Mouse (Mus musculus) ES-E14 (cell line): ENCODE data around the gene Misp. TPM values are rescaled to one million over a fixed set of nuclear protein-coding genes. Genes with fewer than 3 reads are reported as not detected.
A peak's percentile ranks its signal among the peaks of the same experiment; 100 is the strongest.

Experiments
- DNase-seq: peaks from one replicate; pipeline ENCODE4 v3.0.0-alpha.2; 2013; ENCODE audit warnings: low read depth, low spot score
- H3K27ac ChIP-seq: 2 replicates; pipeline ENCODE4 v1.5.1; 2012; ENCODE audit warnings: low read depth, mild to moderate bottlenecking, low read length, moderate library complexity, mixed read lengths; ENCODE audit not compliant: poor library complexity, insufficient read depth, severe bottlenecking
- H3K36me3 ChIP-seq: 2 replicates; pipeline ENCODE4 v1.6.1; 2012; ENCODE audit warnings: mild to moderate bottlenecking, low read length, moderate library complexity, mixed read lengths; ENCODE audit not compliant: control insufficient read depth, poor library complexity, insufficient read depth, severe bottlenecking
- H3K4me1 ChIP-seq, 2 experiments: fragments of 150-350 bp in 1 of 2; sonication (generic) in 1 of 2; 2 replicates each; pipeline ENCODE4 v1.6.1; 2012; ENCODE audit warnings: low read length in 2 of 2, mild to moderate bottlenecking in 1 of 2, mixed read lengths in 1 of 2; ENCODE audit not compliant: control insufficient read depth in 2 of 2, insufficient read depth in 2 of 2, poor library complexity in 1 of 2
- H3K4me3 ChIP-seq, 2 experiments: fragments of 150-350 bp in 1 of 2; sonication (generic) in 1 of 2; 2 replicates each; pipeline ENCODE4 v1.5.1; 2012; ENCODE audit warnings: low read length in 2 of 2, low read depth in 1 of 2, mild to moderate bottlenecking in 1 of 2, mixed read lengths in 1 of 2; ENCODE audit not compliant: insufficient read depth in 1 of 2, poor library complexity in 1 of 2, severe bottlenecking in 1 of 2
- H3K9ac ChIP-seq: 2 replicates; pipeline ENCODE4 v1.6.1; 2012; ENCODE audit warnings: low read depth, mild to moderate bottlenecking, low read length, mixed read lengths; ENCODE audit not compliant: poor library complexity, insufficient read depth, severe bottlenecking
- H3K9me3 ChIP-seq: fragments of 150-350 bp; sonication (generic); 2 replicates; pipeline ENCODE4 v1.6.1; 2012; ENCODE audit warnings: low read depth, mild to moderate bottlenecking, low read length; ENCODE audit not compliant: control insufficient read depth, insufficient read depth
- CHD2 ChIP-seq: IDR thresholded peaks from 2 replicates; pipeline ENCODE4 v1.6.1; 2014; ENCODE audit warnings: mild to moderate bottlenecking, low read depth, low read length, inconsistent platforms
- HCFC1 ChIP-seq: IDR thresholded peaks from 2 replicates; pipeline ENCODE4 v1.6.1; 2012; ENCODE audit warnings: low read length, inconsistent platforms, borderline replicate concordance; ENCODE audit not compliant: insufficient read depth
- MAFK ChIP-seq: IDR thresholded peaks from 2 replicates; pipeline ENCODE4 v1.6.1; 2014; ENCODE audit warnings: mild to moderate bottlenecking, low read depth, low read length, inconsistent platforms; ENCODE audit not compliant: insufficient read depth
- ZC3H11A ChIP-seq: IDR thresholded peaks from 2 replicates; pipeline ENCODE4 v1.6.1; 2012; ENCODE audit warnings: low read depth, mild to moderate bottlenecking, inconsistent platforms, low read length, borderline replicate concordance
- ZNF384 ChIP-seq: IDR thresholded peaks from 2 replicates; pipeline ENCODE4 v1.6.1; 2012; ENCODE audit warnings: low read depth, low read length, inconsistent platforms
- in situ Hi-C, 2 experiments: fragments of 600-800 bp; cut with MboI; formaldehyde crosslinking; loops; one replicate each; pipeline ENCODE4 v1.15.1; 2025; ENCODE audit warnings: low sequenced_read_pairs in 2 of 2, inconsistent platforms in 1 of 2; ENCODE audit not compliant: unreplicated experiment in 2 of 2
- total RNA-seq: library from RNA; depleted of rRNA; stranded (reverse); fragments of 300-350 nt; gene quantifications from 2 replicates; pipeline ENCODE4 v1.2.3, GENCODE M21; 2012

Gene Misp
- total RNA-seq, 1 experiment, result 1.7 TPM

DNA sequence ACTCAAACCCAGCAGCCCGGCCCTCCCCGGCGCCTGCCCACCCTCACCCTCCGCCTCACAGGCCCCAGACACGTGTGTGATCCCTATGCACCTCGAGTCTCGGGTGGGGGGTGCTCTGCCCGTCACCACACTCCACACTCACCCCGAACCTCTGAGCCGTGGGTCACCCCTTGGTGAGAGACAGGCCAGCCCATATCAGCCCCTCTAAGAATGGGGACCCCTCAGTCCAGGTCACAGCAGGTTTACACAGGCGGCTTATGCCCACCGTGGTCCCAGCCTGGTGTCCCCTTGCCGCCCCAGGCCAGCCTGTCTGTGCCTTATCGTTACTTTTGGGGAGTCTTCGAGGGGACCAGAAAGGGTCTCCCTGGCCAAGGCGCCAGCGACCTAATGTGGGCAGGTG, 1.2 kb upstream of the Misp start:
- Histone ChIP-seq H3K36me3 (no peaks in the 10 kb centered on the region), H3K4me1 (peaks cover 4 to 31% of the 10 kb centered on the region in 2 experiments; a peak in 3 of 4 replicates), H3K9me3 (no peaks in the 10 kb centered on the region), H3K9ac (no peak overlapping the region), H3K4me3 (no peak overlapping the region), H3K27ac (no peak overlapping the region)
- in situ Hi-C loops, result no loop called here
- DNase-seq, result no peak
- TF ChIP-seq ZNF384 (no peak), HCFC1 (no peak), MAFK (no peak), ZC3H11A (no peak), CHD2 (no peak)

- Histone ChIP-seq H3K27ac (no peak overlapping the region), H3K9me3 (no peaks in the 10 kb centered on the region), H3K9ac (no peak overlapping the region), H3K4me3 (no peak overlapping the region), H3K4me1 (peaks cover 4 to 34% of the 10 kb centered on the region in 2 experiments; a peak in 3 of 4 replicates), H3K36me3 (no peaks in the 10 kb centered on the region)
- no peak for TF ChIP-seq ZC3H11A
- no peak for TF ChIP-seq MAFK
- in situ Hi-C loops, result no loop called here
- DNase-seq, result no peak
Measured at GRCm38 (mm10) chr10:79820277-79820676, 512 bp upstream of the Misp start.

DNA sequence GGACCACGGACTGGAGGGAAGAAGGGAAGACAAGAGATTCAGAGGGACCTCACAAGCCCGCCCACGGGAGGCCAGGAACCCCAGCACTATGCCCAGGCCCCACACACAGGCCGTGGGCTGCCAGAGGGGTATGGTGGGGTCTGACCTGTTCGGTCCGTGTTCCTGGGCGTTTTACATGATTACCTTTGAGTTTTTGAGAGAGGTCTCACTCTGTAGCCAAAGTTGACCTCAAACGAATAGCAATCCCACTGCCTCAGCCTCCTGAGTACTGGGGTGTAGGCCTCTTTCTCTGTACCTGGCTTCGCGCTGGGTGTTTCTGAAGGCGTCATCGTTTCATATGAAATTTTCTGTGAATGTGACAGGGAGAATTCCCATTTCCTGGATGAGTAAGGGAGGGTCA, 942 bp downstream of the Misp start:
- no peak overlapping the region for H3K27ac ChIP-seq
- peaks cover 4 to 34% of the 10 kb centered on the region in 2 experiments; a peak in 3 of 4 replicates for H3K4me1 ChIP-seq
- H3K4me3 ChIP-seq, result no peak overlapping the region
- no peaks in the 10 kb centered on the region for H3K36me3 ChIP-seq
- in situ Hi-C loops, result no loop called here
- no peak overlapping the region for H3K9ac ChIP-seq
- TF ChIP-seq ZNF384, result no peak
- no peak for TF ChIP-seq CHD2
- TF ChIP-seq ZC3H11A, result no peak
- no peak for TF ChIP-seq HCFC1
- TF ChIP-seq MAFK, result no peak
- no peak for DNase-seq
- H3K9me3 ChIP-seq, result no peaks in the 10 kb centered on the region

GRCm38 (mm10) chr10:79822372-79822771, 1.6 kb downstream of the Misp start:
- DNase-seq, result no peak
- in situ Hi-C loops, result no loop called here
- Histone ChIP-seq H3K4me3 (no peak overlapping the region), H3K4me1 (peaks cover 4 to 34% of the 10 kb centered on the region in 2 experiments; a peak in 3 of 4 replicates), H3K36me3 (no peaks in the 10 kb centered on the region), H3K9ac (peak overlapping the region; percentile 35; the same call in 1 of the 2 replicates), H3K9me3 (no peaks in the 10 kb centered on the region), H3K27ac (no peak overlapping the region)
- no peak for TF ChIP-seq MAFK
- TF ChIP-seq HCFC1, result no peak
- TF ChIP-seq ZC3H11A, result no peak
- no peak for TF ChIP-seq ZNF384
- TF ChIP-seq CHD2, result no peak

GRCm38 (mm10) chr10:79823011-79823410, 2.2 kb downstream of the Misp start:
- no peak overlapping the region for H3K27ac ChIP-seq
- in situ Hi-C loops, result no loop called here
- H3K4me3 ChIP-seq, result no peak overlapping the region
- no peak for DNase-seq
- H3K4me1 ChIP-seq, result peaks cover 4 to 34% of the 10 kb centered on the region in 2 experiments; a peak in 3 of 4 replicates
- no peaks in the 10 kb centered on the region for H3K9me3 ChIP-seq
- TF ChIP-seq ZC3H11A (no peak), HCFC1 (no peak), ZNF384 (no peak), MAFK (no peak), CHD2 (no peak)
- H3K9ac ChIP-seq, result no peak overlapping the region
- no peaks in the 10 kb centered on the region for H3K36me3 ChIP-seq
